Mouse (Mus musculus) CH12.LX (cell line): ENCODE data around the gene Rapgef2. TPM values are rescaled to one million over a fixed set of nuclear protein-coding genes. Genes with fewer than 3 reads are reported as not detected.

Source experiments
- DNase-seq: peaks from one replicate; pipeline ENCODE4 v3.0.0-alpha.2; 2013; ENCODE audit errors: extremely low read depth
- H3K27ac ChIP-seq: 2 replicates; pipeline ENCODE4 v1.5.1; 2012; ENCODE audit warnings: low read depth, mild to moderate bottlenecking, control low read depth, moderate library complexity; ENCODE audit not compliant: insufficient read depth
- H3K27me3 ChIP-seq: replicated peaks from 2 replicates; pipeline ENCODE3; 2012; ENCODE audit warnings: inconsistent platforms
- H3K36me3 ChIP-seq, 2 experiments: replicated peaks in 1 of 2; 2 replicates each; pipeline versions ENCODE3 to v1.6.1; 2012; ENCODE audit warnings: inconsistent platforms in 1 of 2, low read length in 1 of 2, mild to moderate bottlenecking in 1 of 2, mixed read lengths in 1 of 2, moderate library complexity in 1 of 2; ENCODE audit not compliant: control insufficient read depth in 1 of 2, insufficient read depth in 1 of 2
- H3K4me1 ChIP-seq, 2 experiments: 2 replicates each; pipeline ENCODE4 v1.6.1; 2012; ENCODE audit warnings: inconsistent platforms in 1 of 2, moderate library complexity in 1 of 2; ENCODE audit not compliant: insufficient read depth in 2 of 2, control insufficient read depth in 1 of 2
- H3K4me2 ChIP-seq: 2 replicates; pipeline ENCODE4 v1.6.1; 2012; ENCODE audit warnings: low read depth, mild to moderate bottlenecking, control low read depth; ENCODE audit not compliant: poor library complexity, insufficient read depth, severe bottlenecking
- H3K4me3 ChIP-seq, 3 experiments: fragments of 150-350 bp in 1 of 3; sonication (generic) in 1 of 3; replicated peaks in 1 of 3; 2 replicates each; pipeline versions ENCODE3 to v1.5.1; 2011 to 2012; ENCODE audit warnings: low read depth in 2 of 3, low read length in 2 of 3, mild to moderate bottlenecking in 2 of 3, moderate library complexity in 2 of 3, control low read depth in 1 of 3, improper control_type of control experiment in 1 of 3, inconsistent platforms in 1 of 3, mixed read lengths in 1 of 3; ENCODE audit not compliant: poor library complexity in 1 of 3
- H3K79me2 ChIP-seq: replicated peaks from 2 replicates; pipeline ENCODE4 v1.6.1; 2012; ENCODE audit warnings: mild to moderate bottlenecking, moderate library complexity; ENCODE audit not compliant: control insufficient read depth, poor library complexity, insufficient read depth, severe bottlenecking; ENCODE audit errors: extremely low read depth
- H3K9ac ChIP-seq: 2 replicates; pipeline ENCODE4 v1.6.1; 2012; ENCODE audit warnings: low read depth, mild to moderate bottlenecking, control low read depth, moderate library complexity; ENCODE audit not compliant: insufficient read depth
- H3K9me3 ChIP-seq: replicated peaks from 2 replicates; pipeline ENCODE3; 2012; ENCODE audit warnings: low read length, inconsistent platforms, mixed read lengths
- BHLHE40 ChIP-seq: IDR thresholded peaks from 2 replicates; pipeline ENCODE4 v1.6.1; 2011; ENCODE audit warnings: mild to moderate bottlenecking, low read depth, low read length, improper control_type of control experiment
- CHD2 ChIP-seq: IDR thresholded peaks from 2 replicates; pipeline ENCODE4 v1.6.1; 2011; ENCODE audit warnings: low read length, improper control_type of control experiment
- E2F4 ChIP-seq: IDR thresholded peaks from 2 replicates; pipeline ENCODE4 v1.6.1; 2011; ENCODE audit warnings: low read depth, low read length, improper control_type of control experiment; ENCODE audit not compliant: insufficient replicate concordance
- ELF1 ChIP-seq: IDR thresholded peaks from 2 replicates; pipeline ENCODE4 v1.6.1; 2014; ENCODE audit warnings: low read depth, mild to moderate bottlenecking, inconsistent platforms, low read length, improper control_type of control experiment
- ETS1 ChIP-seq: conservative IDR thresholded peaks from 2 replicates; pipeline ENCODE4 v1.6.1; 2012; ENCODE audit warnings: low read depth, mild to moderate bottlenecking, inconsistent platforms, low read length, improper control_type of control experiment, moderate library complexity
- IRF4 ChIP-seq: IDR thresholded peaks from 2 replicates; pipeline ENCODE4 v1.6.1; 2014; ENCODE audit warnings: low read depth, mild to moderate bottlenecking, inconsistent platforms, low read length, improper control_type of control experiment
- JUN ChIP-seq: IDR thresholded peaks from 2 replicates; pipeline ENCODE4 v1.6.1; 2011; ENCODE audit warnings: low read depth, mild to moderate bottlenecking, low read length, improper control_type of control experiment, moderate library complexity; ENCODE audit not compliant: insufficient read depth
- JUND ChIP-seq: conservative IDR thresholded peaks from 2 replicates; pipeline ENCODE4 v1.6.1; 2011; ENCODE audit warnings: low read depth, low read length, improper control_type of control experiment
- MAFK ChIP-seq: IDR thresholded peaks from 2 replicates; pipeline ENCODE4 v1.6.1; 2011; ENCODE audit warnings: low read length, improper control_type of control experiment; ENCODE audit not compliant: insufficient replicate concordance
- MAZ ChIP-seq: IDR thresholded peaks from 2 replicates; pipeline ENCODE4 v1.6.1; 2012; ENCODE audit warnings: low read depth, mild to moderate bottlenecking, inconsistent platforms, low read length, improper control_type of control experiment, moderate library complexity
- MYC ChIP-seq: IDR thresholded peaks from 2 replicates; pipeline ENCODE4 v1.6.1; 2011; ENCODE audit warnings: low read depth, mild to moderate bottlenecking, improper control_type of control experiment, low read length
- NELFE ChIP-seq: IDR thresholded peaks from 2 replicates; pipeline ENCODE4 v1.6.1; 2011; ENCODE audit warnings: low read depth, low read length, improper control_type of control experiment
- NRF1 ChIP-seq: IDR thresholded peaks from 2 replicates; pipeline ENCODE4 v1.6.1; 2014; ENCODE audit warnings: low read depth, mild to moderate bottlenecking, inconsistent platforms, low read length, improper control_type of control experiment, moderate library complexity
- PAX5 ChIP-seq: IDR thresholded peaks from 2 replicates; pipeline ENCODE4 v1.6.1; 2012; ENCODE audit warnings: low read length, inconsistent platforms, mixed read lengths
- POLR2A ChIP-seq: IDR thresholded peaks from 2 replicates; pipeline ENCODE4 v1.6.1; 2011; ENCODE audit warnings: low read depth, mild to moderate bottlenecking, improper control_type of control experiment, low read length
- SIN3A ChIP-seq: IDR thresholded peaks from 2 replicates; pipeline ENCODE4 v1.6.1; 2012; ENCODE audit warnings: low read length, improper control_type of control experiment, inconsistent platforms
- SMC3 ChIP-seq: IDR thresholded peaks from 2 replicates; pipeline ENCODE4 v1.6.1; 2011; ENCODE audit warnings: low read depth, low read length, improper control_type of control experiment
- TBP ChIP-seq: conservative IDR thresholded peaks from 2 replicates; pipeline ENCODE4 v1.6.1; 2011; ENCODE audit warnings: low read depth, low read length, improper control_type of control experiment
- UBTF ChIP-seq: IDR thresholded peaks from 2 replicates; pipeline ENCODE4 v1.6.1; 2012; ENCODE audit warnings: low read depth, mild to moderate bottlenecking, inconsistent platforms, low read length, improper control_type of control experiment, moderate library complexity
- ZKSCAN1 ChIP-seq: IDR thresholded peaks from 2 replicates; pipeline ENCODE4 v1.6.1; 2012; ENCODE audit warnings: low read depth, inconsistent platforms, low read length, improper control_type of control experiment, borderline replicate concordance
- ZMIZ1 ChIP-seq: IDR thresholded peaks from 2 replicates; pipeline ENCODE4 v1.6.1; 2012; ENCODE audit warnings: low read depth, mild to moderate bottlenecking, inconsistent platforms, low read length, improper control_type of control experiment
- ZNF384 ChIP-seq: IDR thresholded peaks from 2 replicates; pipeline ENCODE4 v1.6.1; 2012; ENCODE audit warnings: low read depth, low read length, improper control_type of control experiment, inconsistent platforms
- dilution Hi-C: fragments of 300-500 bp; cut with MboI; formaldehyde crosslinking; loops from 2 replicates; pipeline ENCODE4 v1.14.3; 2020; ENCODE audit warnings: low sequenced_read_pairs; ENCODE audit not compliant: extremely low pct_unique_long_range_greater_than_20kb, extremely low pct_ligation_motif_present
- in situ Hi-C: fragments of 300-500 bp; cut with MboI; formaldehyde crosslinking; loops from 3 replicates; pipeline ENCODE4 v1.14.3; 2019; ENCODE audit warnings: low sequenced_read_pairs, low pct_ligation_motif_present, low pct_unique_long_range_greater_than_20kb, mixed read lengths
- polyA plus RNA-seq: library from polyadenylated mRNA; unstranded; fragments of >175 nt; gene quantifications from 2 replicates; pipeline ENCODE4 v1.2.1, GENCODE M21; 2012; ENCODE audit warnings: low read depth; ENCODE audit not compliant: insufficient read length
- total RNA-seq, 2 experiments: library from RNA; depleted of rRNA; stranded (reverse); fragments of 300-350 nt in 1 of 2; fragments of >200 nt in 1 of 2; gene quantifications; 2 replicates each; pipeline ENCODE4 v1.2.3; 2012 to 2014

Rapgef2 gene
- total and polyA plus RNA-seq, 3 experiments, result 0.72 to 3.1 (median 2.6) TPM

DNA sequence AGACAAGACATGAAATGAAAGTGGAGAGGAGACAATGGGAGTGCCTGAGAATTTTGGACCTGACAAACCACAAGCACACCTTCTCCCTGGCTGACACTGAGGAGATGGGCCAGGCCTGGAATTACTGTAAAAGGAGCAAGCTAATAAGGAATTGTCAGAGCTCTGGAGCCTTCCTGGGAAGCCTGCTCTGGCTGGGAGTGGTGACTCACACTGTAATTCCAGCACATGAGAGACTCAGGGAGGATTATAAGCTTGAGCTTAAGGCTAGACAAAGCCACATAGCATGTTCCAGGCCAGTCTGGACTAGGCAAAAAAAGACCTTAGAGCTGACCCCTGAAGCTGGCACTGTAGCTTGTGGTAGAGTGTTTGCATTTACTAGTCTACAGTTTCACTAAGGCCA lies 25.6 kb upstream of the Rapgef2 start:
- Histone ChIP-seq H3K4me1 (no peaks in the 10 kb centered on the region), H3K27ac (no peak overlapping the region), H3K27me3 (no peaks in the 10 kb centered on the region), H3K4me3 (no peak overlapping the region), H3K36me3 (no peaks in the 10 kb centered on the region), H3K4me2 (no peak overlapping the region), H3K9ac (no peak overlapping the region), H3K79me2 (no peaks in the 10 kb centered on the region), H3K9me3 (peaks cover 3% of the 10 kb centered on the region)
- dilution Hi-C loops (no loop called here), in situ Hi-C loops (no loop called here)
- DNase-seq, result no peak
- TF ChIP-seq UBTF (no peak), NELFE (no peak), NRF1 (no peak), POLR2A (no peak), ETS1 (no peak), CHD2 (no peak), SMC3 (no peak), ZNF384 (no peak), PAX5 (no peak), JUND (no peak), JUN (no peak), ZKSCAN1 (no peak), E2F4 (no peak), ZMIZ1 (no peak), SIN3A (no peak), MAZ (no peak), IRF4 (no peak), MYC (no peak)
- TF ChIP-seq, all 38 proteins: peak for 0

- Histone ChIP-seq H3K79me2 (no peaks in the 10 kb centered on the region), H3K4me1 (no peaks in the 10 kb centered on the region)
- TF ChIP-seq BHLHE40 (no peak), TBP (no peak), UBTF (no peak), JUND (no peak), ELF1 (no peak), ZNF384 (no peak), MAFK (no peak)
- TF ChIP-seq, all 38 proteins: peak for 0
- Histone ChIP-seq H3K9me3 (peaks cover 3% of the 10 kb centered on the region), H3K27me3 (no peaks in the 10 kb centered on the region), H3K36me3 (no peaks in the 10 kb centered on the region), H3K27ac (no peak overlapping the region), H3K4me3 (no peak overlapping the region), H3K4me2 (no peak overlapping the region), H3K9ac (no peak overlapping the region)
- in situ Hi-C loops (no loop called here), dilution Hi-C loops (no loop called here)
- DNase-seq, result no peak
These were observed 23.9 kb upstream of the Rapgef2 start for GRCm38 (mm10) chr3:79310184-79310583.
